Mouse (Mus musculus) gastrocnemius, postnatal 10 days (tissue): ENCODE results near the gene Enc1. TPM values are rescaled to one million over a fixed set of nuclear protein-coding genes. Genes with fewer than 3 reads are reported as not detected.

Source experiments
- DNase-seq: peaks from one replicate; pipeline ENCODE4 v3.0.0; 2021; ENCODE audit warnings: mixed read lengths
- long read RNA-seq, 2 experiments: library from polyadenylated mRNA; stranded (forward); transcript quantifications; one replicate each; pipeline ENCODE4 v2.0.0; 2021
- total RNA-seq, 2 experiments: library from RNA; stranded (reverse); gene quantifications; 2 replicates each; pipeline ENCODE4 v1.2.3; 2021

The Enc1 gene
- 1 to 10 TPM; 6.4 to 8.2 TPM for total RNA-seq
- long read RNA-seq, experiment 1 = 0 reads
- long read RNA-seq, experiment 2, partial matches to known transcripts = 0 of 1 reads
- long read RNA-seq, experiment 2, other reads (novel, unspliced or antisense) = 1 of 1 reads

- peak; percentile 88 for DNase-seq
Observed at GRCm38 (mm10) chr13:97240965-97241786, at the start of gene Enc1. Gene Enc1 (plus strand): TSS chr13:97241105.

DNA sequence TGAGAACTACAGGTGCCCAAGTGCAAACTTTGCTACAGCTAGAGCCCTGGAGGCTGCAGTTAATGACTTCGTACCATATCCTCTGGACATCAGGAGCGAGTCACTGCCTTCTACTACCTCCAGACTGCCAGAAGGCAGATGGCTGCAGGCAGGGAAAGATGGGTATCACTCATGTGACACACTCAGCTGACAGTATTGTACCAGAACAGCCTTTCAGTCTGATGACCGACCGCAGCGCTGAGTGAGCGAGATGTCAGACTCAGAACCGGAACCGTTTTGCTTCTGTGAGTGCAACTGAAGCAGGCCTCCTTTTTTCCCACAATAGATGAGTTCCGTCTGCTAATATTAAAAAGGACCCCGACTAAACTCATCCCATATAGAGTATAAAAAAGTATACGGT, 48.3 kb upstream of the Enc1 start:
- no peak for DNase-seq

- peak; percentile 71 for DNase-seq
Observed at GRCm38 (mm10) chr13:97193420-97193819, 47.5 kb upstream of the Enc1 start.

DNA sequence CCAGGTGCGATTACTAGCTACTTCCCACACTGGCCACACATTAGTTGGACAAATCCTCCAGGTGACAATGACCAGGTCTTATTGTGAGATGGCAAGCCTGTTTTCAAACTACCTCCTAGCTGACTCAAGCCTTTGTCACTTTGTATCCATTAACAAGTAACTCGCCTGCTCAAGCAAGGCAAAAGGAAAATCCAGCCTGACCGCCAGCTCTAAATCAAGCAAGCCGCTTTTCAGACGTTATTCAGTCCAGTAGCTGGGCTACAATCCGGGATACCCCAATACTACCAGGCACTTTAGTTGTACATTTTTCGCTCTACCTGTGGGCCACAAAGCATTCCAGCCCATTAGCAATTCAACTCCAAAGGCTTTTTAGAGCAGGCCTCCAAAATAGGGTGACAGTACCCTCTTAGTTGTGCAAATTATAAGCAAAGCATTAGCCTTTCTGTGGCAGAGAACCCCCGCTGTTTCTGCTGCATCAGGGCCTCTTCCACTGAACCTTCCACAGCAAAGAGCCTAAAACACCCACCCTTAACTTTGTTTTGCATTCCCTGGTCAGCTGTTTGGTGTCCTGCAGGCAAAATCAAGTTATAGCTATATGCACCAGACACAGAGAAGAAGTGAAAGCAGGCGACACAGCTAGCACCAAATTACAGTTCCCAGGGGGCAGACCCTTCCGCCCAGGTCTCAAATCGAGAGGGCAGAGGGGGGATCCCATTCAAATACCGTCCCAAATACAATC, 44.5 kb upstream of the Enc1 start:
- no peak for DNase-seq

DNA sequence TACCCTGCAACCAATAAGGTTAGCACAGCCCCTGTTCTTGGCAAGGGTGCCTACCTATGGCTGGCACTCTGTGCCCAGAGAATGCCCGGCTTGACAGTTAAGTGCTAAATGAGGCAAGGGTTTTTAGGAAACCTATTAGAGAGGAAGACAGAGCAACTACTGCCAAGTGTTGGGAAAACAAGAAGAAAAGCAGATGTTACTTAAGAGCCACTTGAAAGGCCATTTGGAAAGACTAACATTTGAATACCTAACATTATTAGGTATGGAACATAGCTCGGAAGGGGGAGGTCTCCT, 44.0 kb upstream of the Enc1 start:
- no peak for DNase-seq

- peak; percentile 88 for DNase-seq
Observed at GRCm38 (mm10) chr13:97197932-97198562, 42.9 kb upstream of the Enc1 start, which contains the start of gene Hexb. Gene Hexb (minus strand): TSS chr13:97198357.

- no peak for DNase-seq
Observed at GRCm38 (mm10) chr13:97199123-97199522, 41.8 kb upstream of the Enc1 start.

GRCm38 (mm10) chr13:97201076-97201475, 39.8 kb upstream of the Enc1 start:
- DNase-seq = no peak

- DNase-seq = no peak
Observed at GRCm38 (mm10) chr13:97201896-97202295, 39.0 kb upstream of the Enc1 start.

DNA sequence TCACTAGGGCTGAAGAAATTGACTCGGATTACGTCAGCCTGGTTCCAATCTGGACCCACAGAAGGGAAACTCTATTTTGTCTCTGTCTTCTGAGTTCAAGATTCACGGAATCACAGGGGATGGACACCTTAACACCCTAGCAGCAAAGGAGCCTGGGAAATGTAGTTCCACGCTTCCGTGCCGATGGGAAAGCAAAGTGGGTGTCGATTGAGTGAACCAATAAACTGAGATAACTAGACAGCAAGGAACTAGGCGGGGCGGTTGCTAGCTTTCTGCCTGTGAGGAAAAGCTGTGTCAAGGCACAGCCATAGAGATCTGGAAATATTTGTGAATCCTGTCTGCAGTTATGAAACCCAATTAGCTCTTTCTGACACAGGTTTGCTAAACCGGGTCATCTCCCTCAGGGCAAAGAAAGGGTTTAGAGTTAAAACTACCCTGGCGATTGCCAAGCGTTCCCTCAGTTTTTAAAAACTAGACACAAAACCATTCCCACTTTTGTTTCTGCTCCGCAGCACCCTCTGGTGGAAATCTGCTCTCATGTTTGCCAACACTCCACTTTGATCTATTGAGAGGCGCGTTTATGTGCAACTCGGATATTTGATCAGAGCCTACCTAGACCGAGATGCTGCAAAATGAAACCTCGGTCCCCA, 35.7 kb upstream of the Enc1 start:
- peak; percentile 81 for DNase-seq

DNA sequence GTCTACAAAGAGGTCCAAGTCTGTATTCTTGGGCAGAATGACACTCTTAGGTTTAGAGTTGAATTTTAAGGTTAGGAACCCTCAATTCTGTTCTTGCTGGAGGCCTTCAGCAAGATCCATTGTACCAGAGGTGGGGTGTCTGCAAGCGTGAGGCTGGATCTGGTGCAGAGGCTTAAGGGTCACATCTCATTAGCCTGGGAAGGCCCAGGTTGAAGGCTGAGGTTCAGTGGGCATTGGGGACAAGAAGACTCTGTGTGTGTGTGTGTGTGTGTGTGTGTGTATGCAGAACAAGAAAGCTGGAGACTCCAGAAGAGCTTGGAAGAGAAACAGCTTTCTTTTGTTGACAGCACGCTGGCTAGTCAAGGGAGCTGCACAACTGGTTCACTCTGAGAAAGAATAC, 34.9 kb upstream of the Enc1 start:
- DNase-seq = no peak

DNA sequence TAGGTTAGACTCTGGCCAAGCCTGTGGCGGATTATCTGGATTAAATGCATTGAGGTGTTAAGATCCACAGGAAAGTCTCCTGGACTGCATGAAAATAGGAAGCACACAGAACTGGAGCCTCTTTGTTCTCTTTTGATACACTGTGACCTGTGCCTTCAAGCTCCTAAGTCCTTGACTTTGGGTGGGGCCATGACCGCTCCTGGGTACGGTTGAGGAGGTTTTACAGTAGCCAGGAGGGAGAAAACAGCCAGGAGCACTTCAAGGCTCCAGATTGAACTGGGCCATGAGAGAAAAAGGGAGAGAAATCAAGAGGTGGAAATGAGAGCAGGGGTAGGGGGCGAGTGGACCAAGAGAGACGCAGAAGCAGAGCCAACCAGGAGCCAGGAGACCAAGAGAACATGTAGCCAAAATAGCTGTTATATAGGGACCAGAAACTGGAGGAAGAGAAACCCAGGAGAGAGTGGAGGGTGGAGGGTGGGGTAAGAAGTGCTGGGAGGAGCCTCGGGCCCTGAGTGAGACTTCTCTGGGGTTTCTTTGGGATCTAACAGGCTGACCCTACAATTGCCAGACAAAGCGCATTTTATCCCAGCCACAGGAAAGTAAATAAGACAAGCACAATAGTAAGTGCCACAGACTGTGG, 33.3 kb upstream of the Enc1 start:
- DNase-seq = no peak

DNA sequence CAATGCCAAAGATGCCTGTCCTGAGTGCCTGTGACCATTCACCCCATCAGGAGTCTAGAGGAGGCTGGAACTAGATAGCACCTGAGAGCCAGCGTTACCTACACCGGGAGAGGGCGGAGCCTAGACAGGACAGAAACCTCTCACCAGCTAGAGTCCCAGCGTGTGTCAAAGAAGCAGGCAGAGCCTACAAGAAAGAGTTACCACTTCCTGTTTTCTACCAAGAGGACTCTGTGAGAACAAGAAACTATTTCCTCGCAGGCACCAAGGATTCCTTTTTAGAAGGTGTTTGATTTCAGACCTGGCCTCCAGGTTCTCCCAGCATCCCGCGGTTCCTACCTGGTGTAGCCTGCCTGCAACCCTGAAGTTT, 32.8 kb upstream of the Enc1 start:
- DNase-seq = no peak

GRCm38 (mm10) chr13:97208500-97209010, 32.4 kb upstream of the Enc1 start:
- DNase-seq = no peak

GRCm38 (mm10) chr13:97214583-97215268, 26.2 kb upstream of the Enc1 start:
- no peak for DNase-seq

GRCm38 (mm10) chr13:97215563-97215962, 25.3 kb upstream of the Enc1 start:
- no peak for DNase-seq

- DNase-seq = no peak
Observed at GRCm38 (mm10) chr13:97216196-97216595, 24.7 kb upstream of the Enc1 start.

DNA sequence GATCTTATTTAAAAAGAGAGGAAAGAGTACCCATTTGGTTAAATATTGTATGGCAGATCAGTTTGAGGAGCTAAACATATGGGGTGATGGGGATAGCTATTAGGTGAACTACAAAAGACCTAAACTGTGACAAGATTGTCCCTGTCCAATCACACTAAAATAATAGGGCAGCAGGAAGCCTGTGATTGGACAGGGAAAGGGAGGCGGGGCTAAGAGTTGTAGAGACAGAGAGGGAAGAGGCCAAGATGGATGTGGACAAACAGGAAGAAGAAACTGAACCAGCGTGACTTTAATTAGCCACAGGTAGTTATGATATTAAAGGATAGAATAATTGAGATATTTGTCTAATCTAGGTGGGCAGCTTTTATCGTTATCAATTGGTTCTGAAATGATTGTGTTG, 20.9 kb upstream of the Enc1 start:
- no peak for DNase-seq

DNA sequence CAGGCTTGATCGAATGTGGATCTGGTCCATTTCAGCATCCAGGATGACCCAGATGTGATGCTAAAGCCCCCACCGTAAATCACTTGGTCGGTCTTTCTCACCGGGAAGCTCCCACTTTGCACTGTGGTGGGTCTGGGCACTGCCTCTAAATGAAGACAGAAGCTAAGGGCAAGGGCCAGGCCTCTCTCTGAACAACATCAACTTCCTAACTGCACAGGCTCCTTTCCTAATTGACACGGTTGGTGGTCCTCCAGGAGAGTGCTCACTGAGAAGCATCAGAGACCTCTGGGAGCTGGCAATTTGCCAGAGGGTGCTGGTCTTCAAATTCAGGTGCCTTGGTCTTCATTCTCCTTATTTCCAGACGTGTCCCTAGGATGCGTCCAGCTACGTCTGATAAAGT, 17.0 kb upstream of the Enc1 start:
- no peak for DNase-seq

DNA sequence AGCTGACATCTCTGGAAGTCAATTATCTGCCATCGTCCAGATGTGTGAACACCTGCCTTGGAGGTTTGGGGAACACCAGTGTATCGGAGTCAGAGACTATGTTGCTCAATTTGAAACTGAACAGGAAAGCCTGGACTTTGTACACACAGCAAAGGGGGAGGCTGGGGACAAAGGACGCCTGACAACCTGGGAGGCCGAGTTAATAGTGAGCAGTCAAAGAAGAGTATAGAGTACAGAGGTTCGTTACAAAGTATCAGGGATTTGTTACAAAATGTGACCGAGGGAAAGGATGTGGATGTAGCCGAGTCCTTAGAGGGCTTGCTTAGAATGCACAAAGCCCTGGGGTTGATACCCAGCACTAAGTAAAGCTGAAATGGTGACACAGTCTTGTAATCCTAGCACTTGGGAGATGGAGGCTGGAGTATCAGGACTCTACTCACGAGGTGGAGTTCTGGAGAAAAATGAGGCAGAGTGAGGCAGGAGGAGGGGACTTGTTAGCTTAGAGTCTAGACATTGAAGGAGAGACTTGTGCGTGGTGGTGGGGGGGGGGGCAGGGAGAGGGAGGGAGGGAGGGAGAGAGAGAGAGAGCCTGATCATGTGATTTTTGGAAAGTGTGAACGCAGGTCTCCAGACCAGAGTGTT, 16.4 kb upstream of the Enc1 start:
- DNase-seq = no peak

DNA sequence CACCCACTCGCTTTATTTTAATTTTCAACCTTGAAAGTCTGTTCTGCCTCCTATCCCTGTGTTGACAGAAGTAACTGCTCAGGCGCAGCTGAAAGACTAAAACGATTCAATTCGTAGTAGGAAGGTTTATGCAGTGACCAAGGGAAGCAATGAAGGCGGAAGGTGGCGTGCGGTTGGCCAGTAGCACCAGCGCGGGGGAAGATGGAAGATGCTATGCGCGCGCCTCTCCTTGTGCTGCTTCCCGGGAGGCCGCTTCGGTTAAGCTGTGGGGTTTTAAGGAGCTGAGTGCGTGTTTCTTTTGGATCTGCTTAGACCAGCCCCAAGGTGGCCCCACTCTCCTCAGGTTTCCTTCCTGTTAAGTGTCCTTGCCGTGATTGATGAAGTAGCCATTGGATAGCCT, 15.8 kb upstream of the Enc1 start:
- no peak for DNase-seq
